Mouse (Mus musculus): ENCODE measurements at regions not wholly inside any gene's neighbourhood (a gene's known extent, or its start where the extent isn't known, plus 50 kb on each side); places are given as distances from the start of the nearest gene placed in this dataset.

GRCm38 (mm10) chr1:147084129-147084799, 589.7 kb downstream of the Brinp3 start:
- DNase-seq (ENCODE audit: low read depth, low spot score) = no peak
- TF ChIP-seq ETS1 (IDR thresholded peaks at IDR 0.05; ENCODE audit: low read depth, low read length) (no peak), NELFE (IDR thresholded peaks at IDR 0.05; ENCODE audit: low read depth, low read length) (no peak), MYB (IDR thresholded peaks at IDR 0.05; ENCODE audit: low read depth, low read length) (no peak), CHD2 (IDR thresholded peaks at IDR 0.05; ENCODE audit: low read length) (no peak), SIN3A (IDR thresholded peaks at IDR 0.05; ENCODE audit: low read length) (no peak), ZMIZ1 (IDR thresholded peaks at IDR 0.05; ENCODE audit: low read depth, low read length) (no peak), ZKSCAN1 (IDR thresholded peaks at IDR 0.05; ENCODE audit: low read depth, low read length) (no peak), MAFK (IDR thresholded peaks at IDR 0.05; ENCODE audit: borderline replicate concordance, low read depth, low read length) (no peak), MEF2A (IDR thresholded peaks at IDR 0.05; ENCODE audit: extremely low read depth, insufficient replicate concordance, low read depth, low read length, poor library complexity, severe bottlenecking) (no peak), POLR2A (IDR thresholded peaks at IDR 0.05; ENCODE audit: control insufficient read depth in 1 of 2, insufficient read depth in 1 of 2, low read depth in 1 of 2, low read length in 2 of 2, poor library complexity in 1 of 2) (no peak), SMC3 (IDR thresholded peaks at IDR 0.05; ENCODE audit: low read depth, low read length) (no peak), MYC (IDR thresholded peaks at IDR 0.05; ENCODE audit: low read depth, low read length) (no peak), MXI1 (IDR thresholded peaks at IDR 0.05; ENCODE audit: low read depth, low read length) (no peak), POLR2AphosphoS5 (IDR thresholded peaks at IDR 0.05; ENCODE audit: borderline replicate concordance, low read depth, low read length) (no peak)
- Histone ChIP-seq H3K9ac (ENCODE audit: control insufficient read depth, low read depth, low read length, poor library complexity, severe bottlenecking) (no peak overlapping the region), H3K36me3 (ENCODE audit: control insufficient read depth in 1 of 2, insufficient read depth in 2 of 2, low read length in 2 of 2) (no peaks in the 10 kb centered on the region), H3K27me3 (ENCODE audit: control insufficient read depth in 1 of 2, insufficient read depth in 2 of 2, low read length in 2 of 2) (no peaks in the 10 kb centered on the region), H3K9me3 (replicated peaks; ENCODE audit: insufficient read depth, low read length) (no peaks in the 10 kb centered on the region), H3K4me3 (ENCODE audit: control insufficient read depth in 1 of 2, insufficient read depth in 1 of 2, low read depth in 2 of 2, low read length in 2 of 2) (no peak overlapping the region), H3K4me1 (ENCODE audit: control insufficient read depth in 1 of 2, insufficient read depth in 2 of 2, low read length in 2 of 2) (no peaks in the 10 kb centered on the region), H3K27ac (ENCODE audit: control insufficient read depth, low read depth, low read length) (no peak overlapping the region), H3K79me2 (ENCODE audit: control insufficient read depth, insufficient read depth, low read length, poor library complexity) (no peaks in the 10 kb centered on the region)

- Histone ChIP-seq H3K79me2 (ENCODE audit: control insufficient read depth, insufficient read depth, low read length, poor library complexity) (no peaks in the 10 kb centered on the region), H3K9me3 (replicated peaks; ENCODE audit: insufficient read depth, low read length) (no peaks in the 10 kb centered on the region), H3K27ac (ENCODE audit: control insufficient read depth, low read depth, low read length) (no peak overlapping the region), H3K36me3 (ENCODE audit: control insufficient read depth in 1 of 2, insufficient read depth in 2 of 2, low read length in 2 of 2) (no peaks in the 10 kb centered on the region), H3K9ac (ENCODE audit: control insufficient read depth, low read depth, low read length, poor library complexity, severe bottlenecking) (no peak overlapping the region), H3K4me1 (ENCODE audit: control insufficient read depth in 1 of 2, insufficient read depth in 2 of 2, low read length in 2 of 2) (no peaks in the 10 kb centered on the region), H3K4me3 (ENCODE audit: control insufficient read depth in 1 of 2, insufficient read depth in 1 of 2, low read depth in 2 of 2, low read length in 2 of 2) (no peak overlapping the region), H3K27me3 (ENCODE audit: control insufficient read depth in 1 of 2, insufficient read depth in 2 of 2, low read length in 2 of 2) (no peaks in the 10 kb centered on the region)
- TF ChIP-seq TBP (IDR thresholded peaks at IDR 0.05; ENCODE audit: low read depth, low read length) (no peak), UBTF (IDR thresholded peaks at IDR 0.05; ENCODE audit: borderline replicate concordance, insufficient read depth, low read depth, low read length) (no peak), NRF1 (IDR thresholded peaks at IDR 0.05; ENCODE audit: insufficient read depth, low read depth, low read length, poor library complexity, severe bottlenecking) (no peak), RAD21 (IDR thresholded peaks at IDR 0.05; ENCODE audit: low read depth, low read length) (no peak), ELF1 (IDR thresholded peaks at IDR 0.05; ENCODE audit: low read depth, low read length) (no peak), SIN3A (IDR thresholded peaks at IDR 0.05; ENCODE audit: low read length) (no peak), MAFK (IDR thresholded peaks at IDR 0.05; ENCODE audit: borderline replicate concordance, low read depth, low read length) (no peak), GABPA (IDR thresholded peaks at IDR 0.05; ENCODE audit: low read depth, low read length) (no peak), RCOR1 (IDR thresholded peaks at IDR 0.05; ENCODE audit: low read depth, low read length) (no peak), KAT2A (conservative IDR thresholded peaks at IDR 0.05; ENCODE audit: low read depth, low read length) (no peak), ZNF384 (IDR thresholded peaks at IDR 0.05; ENCODE audit: low read depth, low read length) (no peak), SMC3 (IDR thresholded peaks at IDR 0.05; ENCODE audit: low read depth, low read length) (no peak), USF1 (IDR thresholded peaks at IDR 0.05; ENCODE audit: low read depth, low read length) (no peak), ZMIZ1 (IDR thresholded peaks at IDR 0.05; ENCODE audit: low read depth, low read length) (no peak), JUND (IDR thresholded peaks at IDR 0.05; ENCODE audit: low read depth, low read length) (no peak), CHD2 (IDR thresholded peaks at IDR 0.05; ENCODE audit: low read length) (no peak), POLR2AphosphoS2 (IDR thresholded peaks at IDR 0.05; ENCODE audit: low read length) (no peak), BHLHE40 (IDR thresholded peaks at IDR 0.05; ENCODE audit: borderline replicate concordance, low read depth, low read length) (no peak), MAX (IDR thresholded peaks at IDR 0.05; ENCODE audit: low read length) (no peak)
- DNase-seq (ENCODE audit: low read depth, low spot score) = no peak
Observed at GRCm38 (mm10) chr1:147125541-147125940, 631.0 kb downstream of the Brinp3 start.

All from MEL (cell line).